Mouse (Mus musculus) embryonic facial prominence, embryonic 15.5 days (tissue): ENCODE measurements around the gene Cep104. TPM values are rescaled to one million over a fixed set of nuclear protein-coding genes. Genes with fewer than 3 reads are reported as not detected.
A peak's percentile ranks its signal among the peaks of the same experiment; 100 is the strongest.

ENCODE experiments used
- ATAC-seq: fragments of 200-750 bp; cut with Nextera tagmentation; 2 replicates; pipeline ENCODE4 v1.8.0; 2017; ENCODE audit warnings: low read depth, moderate TSS enrichment; ENCODE audit not compliant: insufficient number of reproducible peaks, low FRiP score, low TSS enrichment
- H3K27ac ChIP-seq: fragments of 300-500 bp; sonication (generic); replicated peaks from 2 replicates; pipeline ENCODE4 v1.5.1; 2015; ENCODE audit warnings: mild to moderate bottlenecking, inconsistent platforms
- H3K27me3 ChIP-seq: fragments of 300-500 bp; sonication (generic); 2 replicates; pipeline ENCODE4 v1.6.1; 2015; ENCODE audit warnings: inconsistent platforms
- H3K36me3 ChIP-seq: fragments of 300-500 bp; sonication (generic); 2 replicates; pipeline ENCODE4 v1.6.1; 2015; ENCODE audit warnings: mild to moderate bottlenecking, inconsistent platforms
- H3K4me1 ChIP-seq: fragments of 300-500 bp; sonication (generic); 2 replicates; pipeline ENCODE4 v1.6.1; 2015; ENCODE audit warnings: inconsistent platforms
- H3K4me2 ChIP-seq: fragments of 300-500 bp; sonication (generic); replicated peaks from 2 replicates; pipeline ENCODE4 v1.6.1; 2015; ENCODE audit warnings: mild to moderate bottlenecking, inconsistent platforms
- H3K4me3 ChIP-seq: fragments of 300-500 bp; sonication (generic); replicated peaks from 2 replicates; pipeline ENCODE4 v1.5.1; 2015; ENCODE audit warnings: mild to moderate bottlenecking, inconsistent platforms
- H3K9ac ChIP-seq: fragments of 300-500 bp; sonication (generic); 2 replicates; pipeline ENCODE4 v1.6.1; 2015; ENCODE audit warnings: inconsistent platforms
- H3K9me3 ChIP-seq: fragments of 300-500 bp; sonication (generic); replicated peaks from 2 replicates; pipeline ENCODE4 v1.6.1; 2016; ENCODE audit warnings: inconsistent platforms
- WGBS: fragments of 180-500 bp; shearing (Covaris S2); methylation state at CpG from one replicate; pipeline ENCODE4 v1.1.7; 2015; 5-methylcytosine and 5-hydroxymethylcytosine counted together
- polyA plus RNA-seq: library from polyadenylated mRNA; unstranded; fragments of >200 nt; fragmentation: Nextera tagmentation; extraction: Ambion mirVana; gene quantifications from 2 replicates; pipeline ENCODE4 v1.2.1, GENCODE M21; 2015

Gene Cep104
- 14.9 and 16.1 TPM in 2 replicates for polyA plus RNA-seq

- Histone ChIP-seq H3K27me3 (no peaks in the 10 kb centered on the region), H3K36me3 (peaks cover 33% of the 10 kb centered on the region), H3K4me3 (peak within 1 kb of the TSS; percentile 99), H3K27ac (peak within 1 kb of the TSS; percentile 65; the same call in 1 of the 2 replicates), H3K9me3 (no peaks in the 10 kb centered on the region), H3K4me2 (peak within 1 kb of the TSS; percentile 95), H3K9ac (peak within 1 kb of the TSS; percentile 95), H3K4me1 (peaks cover 18% of the 10 kb centered on the region)
- under 1% methylated on average over 68 of the region's 68 CpGs for WGBS
- ATAC-seq = peak; percentile 94
Observed at GRCm38 (mm10) chr4:153974431-153975291, at the start of gene Cep104, which contains the start of gene Dffb. Gene Cep104 (plus strand): TSS chr4:153975194. Gene Dffb (minus strand): TSS chr4:153975126.

DNA sequence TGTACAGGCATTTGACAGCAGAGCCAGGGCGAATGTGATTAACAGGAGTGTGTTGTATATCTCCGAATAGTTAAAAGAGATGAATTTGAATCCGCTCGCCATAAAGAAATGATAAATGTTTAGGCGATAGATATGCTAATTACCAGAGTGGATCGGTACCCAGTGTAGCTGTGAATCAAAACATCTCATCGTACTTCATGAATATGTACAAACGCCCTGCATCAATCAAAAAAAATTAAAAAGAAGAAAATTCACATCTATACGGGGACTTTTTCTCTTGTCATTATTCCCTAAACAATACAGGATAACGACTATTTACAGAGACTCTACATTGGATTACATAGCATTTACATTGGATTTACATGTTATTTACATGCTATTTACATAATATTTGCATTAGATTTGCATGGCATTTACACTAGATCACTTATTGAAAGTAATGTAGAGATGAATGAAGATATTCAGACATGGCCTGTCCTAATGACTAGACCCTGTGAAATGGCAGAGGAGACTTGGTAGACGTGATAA is 46.2 kb upstream of the Cep104 start:
- no peaks in the 10 kb centered on the region for H3K36me3 ChIP-seq
- no peak overlapping the region for H3K4me2 ChIP-seq
- no peak overlapping the region for H3K9ac ChIP-seq
- no peak for ATAC-seq
- no peaks in the 10 kb centered on the region for H3K9me3 ChIP-seq
- H3K4me1 ChIP-seq = 0 out of 2 replicates have a peak, but pooled peaks cover 2% of the 10 kb centered on the region
- no peaks in the 10 kb centered on the region for H3K27me3 ChIP-seq
- H3K4me3 ChIP-seq = no peak overlapping the region
- 83% methylated on average over 11 of the region's 11 CpGs for WGBS
- no peak overlapping the region for H3K27ac ChIP-seq

DNA sequence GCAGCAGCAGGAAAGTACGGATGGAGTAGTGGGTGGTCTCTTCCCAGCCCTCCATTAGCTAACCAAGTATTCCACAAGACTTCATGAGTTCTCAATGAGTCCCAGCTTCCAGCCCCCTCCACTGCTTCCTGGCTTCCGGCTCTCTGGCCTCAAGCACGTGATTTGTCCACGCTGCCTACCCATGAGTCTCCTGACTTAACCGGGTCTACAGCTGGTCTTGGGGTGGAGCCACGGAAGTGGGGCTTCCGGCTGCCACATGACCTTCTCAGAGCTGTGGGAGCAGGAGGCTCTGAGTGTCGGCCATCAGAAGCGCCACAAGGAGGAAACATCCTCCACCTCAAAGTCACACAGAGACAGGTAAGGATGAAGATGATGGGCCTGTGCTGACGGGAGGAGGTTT is 45.6 kb upstream of the Cep104 start:
- no peak overlapping the region for H3K4me2 ChIP-seq
- no peak overlapping the region for H3K9ac ChIP-seq
- no peaks in the 10 kb centered on the region for H3K36me3 ChIP-seq
- 61% methylated on average over 10 of the region's 10 CpGs for WGBS
- 0 out of 2 replicates have a peak, but pooled peaks cover 2% of the 10 kb centered on the region for H3K4me1 ChIP-seq
- no peak overlapping the region for H3K27ac ChIP-seq
- H3K27me3 ChIP-seq = no peaks in the 10 kb centered on the region
- H3K4me3 ChIP-seq = no peak overlapping the region
- H3K9me3 ChIP-seq = no peaks in the 10 kb centered on the region
- ATAC-seq = no peak

GRCm38 (mm10) chr4:153929921-153930320 is 45.1 kb upstream of the Cep104 start:
- ATAC-seq = no peak
- H3K27ac ChIP-seq = no peak overlapping the region
- 62% methylated on average over 4 of the region's 4 CpGs for WGBS

DNA sequence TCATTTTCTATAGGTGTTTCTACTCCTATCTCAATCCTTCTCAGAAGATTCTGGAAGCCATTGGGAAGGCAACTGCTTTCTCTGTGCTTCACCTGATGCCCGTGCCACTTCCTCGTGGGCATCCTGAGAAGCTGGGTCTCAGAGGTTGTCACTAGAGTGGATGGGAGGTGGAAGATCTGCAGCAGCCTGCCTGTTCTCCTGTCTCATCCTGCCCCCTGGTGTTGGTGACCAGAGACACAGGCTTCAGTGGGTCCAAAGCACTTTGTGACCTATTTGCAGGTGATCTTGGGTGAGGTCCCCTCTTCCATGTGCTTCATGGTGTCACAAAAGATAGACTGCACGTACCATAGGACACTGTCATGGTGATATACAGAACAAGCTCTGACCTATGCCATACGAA is 31.8 kb upstream of the Cep104 start:
- no peak overlapping the region for H3K27ac ChIP-seq
- no peak overlapping the region for H3K4me2 ChIP-seq
- H3K4me3 ChIP-seq = no peak overlapping the region
- no peaks in the 10 kb centered on the region for H3K9me3 ChIP-seq
- WGBS = 66% methylated on average over 4 of the region's 4 CpGs
- peaks cover 16% of the 10 kb centered on the region for H3K27me3 ChIP-seq
- H3K4me1 ChIP-seq = peaks cover 6% of the 10 kb centered on the region; the same call in 1 of the 2 replicates
- ATAC-seq = no peak
- H3K9ac ChIP-seq = no peak overlapping the region
- no peaks in the 10 kb centered on the region for H3K36me3 ChIP-seq

More at GRCm38 (mm10) chr4:153929921-153930320, 45.1 kb upstream of the Cep104 start:
- Histone ChIP-seq H3K4me2 (no peak overlapping the region), H3K4me1 (0 out of 2 replicates have a peak, but pooled peaks cover 2% of the 10 kb centered on the region), H3K9me3 (no peaks in the 10 kb centered on the region), H3K27me3 (no peaks in the 10 kb centered on the region), H3K4me3 (no peak overlapping the region), H3K36me3 (no peaks in the 10 kb centered on the region), H3K9ac (no peak overlapping the region)

- WGBS = 55% methylated on average over 6 of the region's 6 CpGs
- ATAC-seq = no peak
- Histone ChIP-seq H3K27ac (no peak overlapping the region), H3K36me3 (no peaks in the 10 kb centered on the region), H3K9me3 (no peaks in the 10 kb centered on the region), H3K9ac (no peak overlapping the region), H3K4me3 (no peak overlapping the region), H3K4me1 (peaks cover 6% of the 10 kb centered on the region; the same call in 1 of the 2 replicates), H3K27me3 (peaks cover 20% of the 10 kb centered on the region), H3K4me2 (no peak overlapping the region)
Observed at GRCm38 (mm10) chr4:153944261-153944660, 30.7 kb upstream of the Cep104 start.

DNA sequence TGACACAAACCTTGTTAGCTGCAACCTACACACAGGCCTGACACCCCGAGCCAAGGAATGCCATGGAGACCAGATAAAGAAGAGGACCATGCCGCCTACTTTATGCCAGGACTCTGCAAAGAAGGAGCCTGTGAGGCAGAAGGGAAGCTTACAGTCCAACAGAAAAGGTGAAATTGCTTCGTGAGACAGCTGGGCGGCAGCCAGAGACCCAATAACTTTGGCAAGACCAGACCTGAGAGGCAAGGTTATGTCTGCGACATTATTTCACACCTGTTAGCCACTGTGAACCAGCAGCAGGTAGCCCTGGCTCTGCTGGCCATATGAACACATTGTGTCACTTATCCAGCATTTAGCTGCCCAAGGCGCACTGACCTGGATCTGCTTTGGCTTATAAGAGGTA is 29.3 kb upstream of the Cep104 start:
- Histone ChIP-seq H3K27ac (no peak overlapping the region), H3K4me1 (peaks cover 6% of the 10 kb centered on the region; the same call in 1 of the 2 replicates), H3K4me2 (no peak overlapping the region), H3K9me3 (no peaks in the 10 kb centered on the region), H3K9ac (no peak overlapping the region), H3K27me3 (peaks cover 13% of the 10 kb centered on the region), H3K36me3 (no peaks in the 10 kb centered on the region), H3K4me3 (no peak overlapping the region)
- no peak for ATAC-seq
- 62% methylated on average over 6 of the region's 6 CpGs for WGBS

DNA sequence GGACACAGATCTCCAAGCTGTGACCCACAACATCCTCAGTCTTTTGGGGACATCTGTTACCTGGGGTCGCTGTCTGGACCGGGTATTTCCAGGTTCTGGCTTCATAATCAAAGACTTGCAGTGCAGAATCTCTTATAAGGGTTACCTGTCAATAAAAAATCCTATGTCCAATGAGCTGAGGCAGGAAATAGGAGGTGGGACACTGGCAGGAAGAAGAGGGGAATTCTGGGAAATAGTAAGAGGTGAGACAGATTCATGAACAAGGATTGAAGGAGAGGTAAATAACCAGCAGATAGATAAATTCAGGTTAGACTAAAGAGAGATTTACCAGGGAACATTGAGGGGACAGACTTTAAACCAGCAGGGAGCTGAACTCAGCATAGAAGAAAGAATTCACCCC is 24.6 kb upstream of the Cep104 start:
- Histone ChIP-seq H3K36me3 (no peaks in the 10 kb centered on the region), H3K27me3 (peaks cover 22% of the 10 kb centered on the region), H3K4me3 (no peak overlapping the region), H3K4me2 (no peak overlapping the region), H3K4me1 (peaks cover 10% of the 10 kb centered on the region), H3K9ac (no peak overlapping the region), H3K9me3 (no peaks in the 10 kb centered on the region), H3K27ac (no peak overlapping the region)
- ATAC-seq = no peak
- WGBS = 81% methylated on average over 2 of the region's 2 CpGs

DNA sequence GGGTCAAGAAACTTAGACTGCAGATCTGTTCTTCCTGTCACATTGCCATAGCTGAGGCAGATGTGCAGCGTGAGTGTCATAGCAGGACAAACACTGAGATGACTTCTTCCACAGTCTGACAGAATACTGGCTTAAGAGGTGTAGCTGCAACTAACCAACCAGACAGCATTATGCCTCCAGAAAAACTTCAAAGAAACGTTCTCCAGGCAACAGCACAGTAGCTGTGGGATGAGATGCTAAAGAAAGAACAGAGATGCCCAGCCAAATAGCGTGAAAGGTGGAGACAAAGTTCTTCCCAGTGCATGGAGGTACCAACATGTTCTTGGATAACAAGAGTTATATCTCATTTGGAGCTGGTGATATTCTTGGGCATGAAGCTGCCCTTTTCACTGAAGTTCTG is 23.8 kb upstream of the Cep104 start:
- 59% methylated on average over 3 of the region's 3 CpGs for WGBS
- H3K4me1 ChIP-seq = peaks cover 10% of the 10 kb centered on the region
- H3K9me3 ChIP-seq = no peaks in the 10 kb centered on the region
- H3K27me3 ChIP-seq = peaks cover 16% of the 10 kb centered on the region; the same call in 1 of the 2 replicates
- no peaks in the 10 kb centered on the region for H3K36me3 ChIP-seq
- H3K4me3 ChIP-seq = no peak overlapping the region
- H3K4me2 ChIP-seq = no peak overlapping the region
- no peak for ATAC-seq
- no peak overlapping the region for H3K9ac ChIP-seq
- no peak overlapping the region for H3K27ac ChIP-seq

GRCm38 (mm10) chr4:153951692-153952091 is 23.3 kb upstream of the Cep104 start:
- H3K27me3 ChIP-seq = peaks cover 14% of the 10 kb centered on the region; the same call in 1 of the 2 replicates
- H3K36me3 ChIP-seq = no peaks in the 10 kb centered on the region
- H3K4me2 ChIP-seq = no peak overlapping the region
- H3K9me3 ChIP-seq = no peaks in the 10 kb centered on the region
- 23% methylated on average over 5 of the region's 5 CpGs for WGBS
- peaks cover 10% of the 10 kb centered on the region for H3K4me1 ChIP-seq
- no peak overlapping the region for H3K9ac ChIP-seq
- peak overlapping the region; percentile 69 for H3K27ac ChIP-seq
- no peak overlapping the region for H3K4me3 ChIP-seq
- ATAC-seq = 0 out of 2 replicates have a peak, but pooled peaks have one; percentile 36

GRCm38 (mm10) chr4:153955651-153956050 is 19.3 kb upstream of the Cep104 start:
- Histone ChIP-seq H3K4me2 (no peak overlapping the region), H3K27me3 (peaks cover 9% of the 10 kb centered on the region; the same call in 1 of the 2 replicates), H3K4me1 (peaks cover 23% of the 10 kb centered on the region), H3K27ac (no peak overlapping the region), H3K36me3 (peaks cover 16% of the 10 kb centered on the region), H3K4me3 (no peak overlapping the region), H3K9ac (no peak overlapping the region), H3K9me3 (no peaks in the 10 kb centered on the region)
- 74% methylated on average over 8 of the region's 8 CpGs for WGBS
- no peak for ATAC-seq
